In genomic region chr10:58359123-58359522, GRCm38 (mm10) we compare ENCODE assay signal across 8 mouse cellular contexts. TPM values are rescaled to one million over a fixed set of nuclear protein-coding genes. Genes with fewer than 3 reads are reported as not detected.
DNase-seq lines count a peak whose midpoint lies in the region; ATAC-seq and TF ChIP-seq lines count a peak whose summit lies in the region.

No protein-coding gene starts in this region.

- TF ChIP-seq POLR2A in cortical plate, adult 2 months (IDR thresholded peaks at IDR 0.05; ENCODE audit: extremely low read depth, insufficient read depth, low read length): no peak

- no peak for ATAC-seq in hindbrain, embryonic 11.5 days (ENCODE audit: low FRiP score)
- no peak for ATAC-seq in hindbrain, embryonic 16.5 days
- peak; percentile 61 for ATAC-seq in megakaryocyte progenitor cell, adult 5-6 weeks (replicated peaks; ENCODE audit: poor library complexity)

- 77% methylated on average over 2 of the region's 2 CpGs for WGBS in hindbrain, embryonic 11.5 days
- WGBS in hindbrain, embryonic 16.5 days: 88% methylated on average over 2 of the region's 2 CpGs

- TF ChIP-seq CTCF in cortical plate, adult 2 months (IDR thresholded peaks at IDR 0.05; ENCODE audit: extremely low read depth, insufficient read depth, low read length): peak; percentile 27; the same call in 1 of the 2 replicates

- H3K4me2 ChIP-seq in hindbrain, embryonic 11.5 days (replicated peaks; ENCODE audit: low read depth, low read length): no peak overlapping the region
- no peak overlapping the region for H3K4me2 ChIP-seq in hindbrain, embryonic 16.5 days (ENCODE audit: low read length)

- H3K4me1 ChIP-seq in hindbrain, embryonic 11.5 days (replicated peaks; ENCODE audit: control insufficient read depth, insufficient read depth, low read length): no peaks in the 10 kb centered on the region
- no peaks in the 10 kb centered on the region for H3K4me1 ChIP-seq in hindbrain, embryonic 16.5 days (ENCODE audit: control insufficient read depth, insufficient read depth, low read depth, low read length)
- H3K4me1 ChIP-seq in cortical plate, adult 2 months (ENCODE audit: control insufficient read depth, insufficient read depth, low read length): peaks cover 8% of the 10 kb centered on the region; the same call in 1 of the 2 replicates

- no peak overlapping the region for H3K27ac ChIP-seq in hindbrain, embryonic 11.5 days (ENCODE audit: low read depth, low read length)
- no peak overlapping the region for H3K27ac ChIP-seq in hindbrain, embryonic 16.5 days (ENCODE audit: low read depth, low read length)
- no peak overlapping the region for H3K27ac ChIP-seq in cortical plate, adult 2 months (ENCODE audit: insufficient read depth, low read length)

- no peaks in the 10 kb centered on the region for H3K36me3 ChIP-seq in hindbrain, embryonic 11.5 days (ENCODE audit: control insufficient read depth, insufficient read depth, low read length)
- no peaks in the 10 kb centered on the region for H3K36me3 ChIP-seq in hindbrain, embryonic 16.5 days (ENCODE audit: control insufficient read depth, insufficient read depth, low read length)

- no peak overlapping the region for H3K4me3 ChIP-seq in hindbrain, embryonic 11.5 days (ENCODE audit: low read depth, low read length)
- no peak overlapping the region for H3K4me3 ChIP-seq in hindbrain, embryonic 16.5 days (ENCODE audit: low read length)
- no peak overlapping the region for H3K4me3 ChIP-seq in cortical plate, adult 2 months (ENCODE audit: insufficient read depth, low read length)

- no peak overlapping the region for H3K9ac ChIP-seq in hindbrain, embryonic 11.5 days (ENCODE audit: low read depth, low read length)
- no peak overlapping the region for H3K9ac ChIP-seq in hindbrain, embryonic 16.5 days (ENCODE audit: low read depth, low read length)

- peak; percentile 41 for DNase-seq in hindbrain, embryonic 11.5 days (ENCODE audit: low spot score)
- peak; percentile 29 for DNase-seq in urinary bladder, postnatal 14 days (ENCODE audit: low spot score)
- no peak for DNase-seq in urinary bladder, postnatal 4 days (ENCODE audit: low spot score in 2 of 2)
- no peak for DNase-seq in frontal cortex, postnatal 14 days (ENCODE audit: low spot score in 2 of 2)
- DNase-seq in neural tube, embryonic 10.5 days (ENCODE audit: extremely low spot score, low spot score): no peak

- no peaks in the 10 kb centered on the region for H3K27me3 ChIP-seq in hindbrain, embryonic 11.5 days (ENCODE audit: control insufficient read depth, insufficient read depth, low read length)
- no peaks in the 10 kb centered on the region for H3K27me3 ChIP-seq in hindbrain, embryonic 16.5 days (replicated peaks; ENCODE audit: control insufficient read depth, insufficient read depth, low read length)

- H3K9me3 ChIP-seq in hindbrain, embryonic 11.5 days (ENCODE audit: control insufficient read depth, low read length): no peaks in the 10 kb centered on the region
- H3K9me3 ChIP-seq in hindbrain, embryonic 16.5 days (ENCODE audit: control insufficient read depth, low read length): no peaks in the 10 kb centered on the region

RNA-seq across cellular contexts. Expression of gene Lims1, which starts 35.9 kb away (rescaled TPM):
- polyA plus RNA-seq in hindbrain, embryonic 11.5 days (2014; fragmentation: Nextera tagmentation; extraction: Ambion mirVana): 86.2 and 89.9 TPM in 2 replicates
- 60.0 and 61.0 TPM in 2 replicates for polyA plus RNA-seq in hindbrain, embryonic 16.5 days (2015; fragmentation: Nextera tagmentation; extraction: Ambion mirVana)
- 18.3 and 19.9 TPM in 2 replicates for polyA plus RNA-seq in cortical plate, adult 2 months (2012; rRNA removed)
- total RNA-seq in megakaryocyte progenitor cell, adult 5-6 weeks (2015): 107 and 116 TPM in 2 replicates
- 68.9 and 71.3 TPM in 2 replicates for total RNA-seq in megakaryocyte progenitor cell, adult 5-6 weeks (2017)

Comparison
In these comparisons a context has a peak if more than half of its experiments do, and no peak if none do; other contexts are left out.
1. DNase-seq: peak in hindbrain, embryonic 11.5 days (single experiment) and urinary bladder, postnatal 14 days (single experiment); none in urinary bladder, postnatal 4 days (0 of 2), frontal cortex, postnatal 14 days (0 of 2) and neural tube, embryonic 10.5 days (single experiment).